Mouse (Mus musculus) hindbrain, embryonic 15.5 days (tissue): ENCODE data around the gene Atp6v1g1. TPM values are rescaled to one million over a fixed set of nuclear protein-coding genes. Genes with fewer than 3 reads are reported as not detected.

Experiments used
- ATAC-seq: fragments of 200-750 bp; cut with Nextera tagmentation; 2 replicates; pipeline ENCODE4 v1.8.0; 2017; ENCODE audit warnings: low read depth, moderate number of reproducible peaks, moderate TSS enrichment; ENCODE audit not compliant: low FRiP score
- H3K27ac ChIP-seq: fragments of 300-500 bp; sonication (generic); replicated peaks from 2 replicates; pipeline ENCODE4 v1.5.1; 2015; ENCODE audit warnings: mild to moderate bottlenecking, inconsistent platforms
- H3K27me3 ChIP-seq: fragments of 300-500 bp; sonication (generic); 2 replicates; pipeline ENCODE4 v1.6.1; 2015; ENCODE audit warnings: control low read depth, inconsistent platforms
- H3K36me3 ChIP-seq: fragments of 300-500 bp; sonication (generic); 2 replicates; pipeline ENCODE4 v1.6.1; 2015; ENCODE audit warnings: control low read depth, inconsistent platforms
- H3K4me1 ChIP-seq: fragments of 300-500 bp; sonication (generic); replicated peaks from 2 replicates; pipeline ENCODE4 v1.6.1; 2015; ENCODE audit warnings: control low read depth, inconsistent platforms
- H3K4me2 ChIP-seq: fragments of 300-500 bp; sonication (generic); 2 replicates; pipeline ENCODE4 v1.6.1; 2015; ENCODE audit warnings: moderate library complexity, mild to moderate bottlenecking, inconsistent platforms
- H3K4me3 ChIP-seq: fragments of 300-500 bp; sonication (generic); 2 replicates; pipeline ENCODE4 v1.5.1; 2015; ENCODE audit warnings: mild to moderate bottlenecking, inconsistent platforms
- H3K9ac ChIP-seq: fragments of 300-500 bp; sonication (generic); 2 replicates; pipeline ENCODE4 v1.6.1; 2015; ENCODE audit warnings: inconsistent platforms
- H3K9me3 ChIP-seq: fragments of 300-500 bp; sonication (generic); 2 replicates; pipeline ENCODE4 v1.6.1; 2016; ENCODE audit warnings: control low read depth, inconsistent platforms
- WGBS: fragments of 180-500 bp; shearing (Covaris S2); methylation state at CpG from one replicate; pipeline ENCODE4 v1.1.7; 2015; 5-methylcytosine and 5-hydroxymethylcytosine counted together
- polyA plus RNA-seq: library from polyadenylated mRNA; unstranded; fragments of >200 nt; fragmentation: Nextera tagmentation; extraction: Ambion mirVana; gene quantifications from 2 replicates; pipeline ENCODE4 v1.2.1, GENCODE M21; 2015

Atp6v1g1 gene
- polyA plus RNA-seq, 1 experiment from 2014 or later = 392 TPM

- Histone ChIP-seq H3K27me3 (no peaks in the 10 kb centered on the region), H3K4me2 (no peak overlapping the region), H3K4me1 (no peaks in the 10 kb centered on the region), H3K4me3 (no peak overlapping the region), H3K9ac (no peak overlapping the region), H3K9me3 (no peaks in the 10 kb centered on the region), H3K36me3 (no peaks in the 10 kb centered on the region), H3K27ac (no peak overlapping the region)
- 91% methylated on average over 4 of the region's 4 CpGs for WGBS
- ATAC-seq = no peak
Observed at GRCm38 (mm10) chr4:63590538-63590937, 46.0 kb downstream of the Atp6v1g1 start.

- 84% methylated on average over 5 of the region's 5 CpGs for WGBS
- ATAC-seq = no peak
- no peak overlapping the region for H3K27ac ChIP-seq
- H3K4me2 ChIP-seq = no peak overlapping the region
- H3K4me3 ChIP-seq = no peak overlapping the region
- H3K9ac ChIP-seq = no peak overlapping the region
- no peaks in the 10 kb centered on the region for H3K4me1 ChIP-seq
- no peaks in the 10 kb centered on the region for H3K9me3 ChIP-seq
- H3K27me3 ChIP-seq = no peaks in the 10 kb centered on the region
- H3K36me3 ChIP-seq = no peaks in the 10 kb centered on the region
Observed at GRCm38 (mm10) chr4:63594459-63595110, 50.0 kb downstream of the Atp6v1g1 start.

DNA sequence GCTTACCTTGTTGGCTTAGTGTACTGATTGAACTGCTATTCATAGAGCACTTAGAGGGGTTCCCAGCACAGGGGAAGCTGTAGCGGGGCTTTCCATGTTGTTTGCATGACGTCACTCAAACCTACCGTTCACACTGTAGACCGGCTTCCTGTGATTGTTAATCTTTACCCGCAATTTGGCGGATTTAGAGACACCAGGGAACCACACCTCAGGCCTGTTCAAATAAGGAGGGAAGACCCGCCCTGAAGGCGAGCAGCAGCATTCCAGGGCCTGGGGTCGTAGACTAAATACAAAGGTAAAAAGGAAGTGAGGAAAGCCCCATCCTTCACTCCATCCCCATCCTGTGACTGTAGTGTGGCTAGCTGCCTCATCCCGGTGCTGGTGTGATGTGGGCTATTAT lies 50.7 kb downstream of the Atp6v1g1 start:
- Histone ChIP-seq H3K4me1 (no peaks in the 10 kb centered on the region), H3K27ac (no peak overlapping the region), H3K4me2 (no peak overlapping the region), H3K9ac (no peak overlapping the region), H3K4me3 (no peak overlapping the region), H3K36me3 (no peaks in the 10 kb centered on the region), H3K9me3 (no peaks in the 10 kb centered on the region), H3K27me3 (no peaks in the 10 kb centered on the region)
- ATAC-seq = no peak
- 86% methylated on average over 10 of the region's 10 CpGs for WGBS

DNA sequence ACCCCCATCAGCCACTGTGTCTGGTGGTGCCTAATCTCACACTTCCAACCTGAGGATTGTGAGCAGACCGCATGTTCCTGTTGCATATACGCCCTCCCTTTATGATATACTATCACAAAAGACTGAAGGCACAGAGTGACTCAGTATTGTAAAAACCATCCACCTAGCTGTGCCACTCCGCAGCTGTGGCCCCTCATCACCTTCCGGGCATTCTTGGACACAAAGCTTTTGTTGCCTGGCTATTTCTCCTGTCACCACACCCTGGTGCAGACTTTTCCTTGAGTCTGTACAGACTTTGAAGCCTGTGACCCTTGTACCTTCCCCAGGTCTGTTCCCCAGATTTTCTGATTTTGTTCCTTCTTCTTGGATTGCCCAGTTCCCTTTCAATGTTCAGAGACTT lies 51.4 kb downstream of the Atp6v1g1 start:
- no peak for ATAC-seq
- H3K9me3 ChIP-seq = no peaks in the 10 kb centered on the region
- 94% methylated on average over 4 of the region's 4 CpGs for WGBS
- no peaks in the 10 kb centered on the region for H3K27me3 ChIP-seq
- no peak overlapping the region for H3K27ac ChIP-seq
- no peak overlapping the region for H3K9ac ChIP-seq
- no peak overlapping the region for H3K4me3 ChIP-seq
- H3K4me1 ChIP-seq = no peaks in the 10 kb centered on the region
- no peaks in the 10 kb centered on the region for H3K36me3 ChIP-seq
- H3K4me2 ChIP-seq = no peak overlapping the region

Other genes starting within 250 kb of the Atp6v1g1 start
- not detected in 2 replicates for gene Orm1, start 200.2 kb upstream of the Atp6v1g1 start, polyA plus RNA-seq
- gene Orm3, start 188.6 kb upstream of the Atp6v1g1 start, polyA plus RNA-seq = not detected in 2 replicates
- gene Orm2, start 182.3 kb upstream of the Atp6v1g1 start, polyA plus RNA-seq = not detected in 2 replicates
- 6.6 and 7.2 TPM in 2 replicates for gene Akna, start 141.4 kb upstream of the Atp6v1g1 start, polyA plus RNA-seq
- gene Whrn, start 48.8 kb upstream of the Atp6v1g1 start, polyA plus RNA-seq = 6.9 and 7.1 TPM in 2 replicates
- 3.3 and 4.1 TPM in 2 replicates for gene Tmem268, start 14.0 kb downstream of the Atp6v1g1 start, polyA plus RNA-seq
- gene Gm11213, start 60.5 kb downstream of the Atp6v1g1 start, polyA plus RNA-seq = not detected in 2 replicates
- not detected in 2 replicates for gene Tex48, start 77.7 kb downstream of the Atp6v1g1 start, polyA plus RNA-seq
- not detected in 2 replicates for gene Gm11214, start 118.6 kb downstream of the Atp6v1g1 start, polyA plus RNA-seq
- gene Tnfsf15, start 200.3 kb downstream of the Atp6v1g1 start, polyA plus RNA-seq = 0.05 TPM in 1 of 2 replicates, not detected in the other